Mouse (Mus musculus): ENCODE results near the gene Mb. TPM values are rescaled to one million over a fixed set of nuclear protein-coding genes. Genes with fewer than 3 reads are reported as not detected.

Mb gene
- polyA plus RNA-seq, 1 experiment from 2014 or later: 0.60 TPM

DNA sequence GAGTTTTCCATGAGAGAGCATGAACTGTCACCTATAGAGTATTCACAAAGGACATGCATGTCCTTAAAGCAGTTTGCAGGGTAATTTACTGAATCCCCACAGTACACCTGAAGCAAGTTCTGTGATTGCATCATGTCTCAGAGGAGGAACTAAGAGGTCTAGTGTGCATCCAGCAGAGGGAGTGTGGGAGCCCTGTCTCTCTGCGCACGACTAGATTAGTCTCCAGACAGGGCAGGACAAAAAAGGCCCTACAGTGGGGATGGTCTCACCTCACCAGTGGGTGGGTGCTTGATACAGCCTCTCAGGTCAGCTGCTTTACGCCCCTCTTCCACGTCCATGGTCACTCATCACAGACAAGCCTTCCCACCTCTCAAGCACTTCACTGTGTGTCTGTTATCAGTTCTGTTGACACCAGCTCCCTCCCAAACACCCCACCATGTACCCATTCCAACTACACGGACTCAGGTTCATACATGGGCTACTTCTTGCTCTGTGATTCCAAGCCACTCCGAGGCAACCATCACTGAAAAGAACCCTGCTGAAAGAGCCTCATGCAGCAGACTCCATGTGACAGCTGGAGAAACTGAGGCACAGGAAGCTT lies 31.6 kb downstream of the Mb start:
- 71% methylated on average over 6 of the region's 6 CpGs for WGBS
- no peak overlapping the region for H3K27ac ChIP-seq
- no peak overlapping the region for H3K4me3 ChIP-seq
- H3K4me1 ChIP-seq: peaks cover 18% of the 10 kb centered on the region
- H3K9me3 ChIP-seq (replicated peaks): no peaks in the 10 kb centered on the region
- H3K27me3 ChIP-seq (ENCODE audit: low read depth, poor library complexity, severe bottlenecking): no peaks in the 10 kb centered on the region
- DNase-seq (ENCODE audit: low spot score): no peak
- no peaks in the 10 kb centered on the region for H3K36me3 ChIP-seq

DNA sequence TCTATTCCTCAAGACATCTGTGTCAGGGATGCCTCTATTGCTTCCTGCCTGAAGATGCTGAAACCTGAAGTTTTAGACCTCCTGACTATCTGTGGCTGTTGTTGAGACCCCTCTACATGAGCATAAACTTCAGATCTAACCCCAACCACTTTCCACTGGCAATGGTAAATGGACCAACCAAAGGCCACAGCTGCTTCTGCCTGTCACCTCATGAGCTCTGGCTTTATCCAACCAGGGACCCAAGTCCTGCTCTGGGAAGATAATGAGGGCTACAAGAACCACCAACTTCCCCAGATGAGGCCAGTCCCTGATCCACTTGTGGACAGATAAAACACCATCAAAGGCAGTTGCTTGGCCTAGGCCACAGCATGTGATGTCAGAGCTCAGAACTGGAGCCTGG lies 32.6 kb downstream of the Mb start:
- Histone ChIP-seq H3K36me3 (no peaks in the 10 kb centered on the region), H3K4me1 (peaks cover 27% of the 10 kb centered on the region), H3K4me3 (no peak overlapping the region), H3K27ac (no peak overlapping the region), H3K27me3 (ENCODE audit: low read depth, poor library complexity, severe bottlenecking) (no peaks in the 10 kb centered on the region), H3K9me3 (replicated peaks) (no peaks in the 10 kb centered on the region)
- DNase-seq (ENCODE audit: low spot score): no peak

DNA sequence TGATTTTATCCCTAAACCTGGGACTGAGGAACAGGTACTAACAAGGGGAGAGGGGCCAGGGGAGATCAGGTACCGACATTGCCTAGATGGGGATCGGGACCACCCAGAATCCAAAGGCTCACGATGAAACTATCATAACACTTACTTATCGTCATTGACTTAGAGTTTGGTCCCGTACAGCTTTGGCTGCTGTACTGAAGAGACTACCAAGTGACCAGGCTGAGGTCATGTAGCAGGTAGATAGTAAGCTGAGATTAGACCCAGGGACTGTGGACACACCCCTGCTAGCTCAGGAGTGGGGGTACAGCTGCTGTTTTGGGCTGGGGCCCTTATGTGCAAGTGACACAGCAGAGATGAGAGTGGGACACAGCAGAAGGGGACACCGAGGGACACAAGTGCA lies 34.0 kb downstream of the Mb start:
- H3K36me3 ChIP-seq: no peaks in the 10 kb centered on the region
- no peaks in the 10 kb centered on the region for H3K9me3 ChIP-seq (replicated peaks)
- DNase-seq (ENCODE audit: low spot score): no peak
- no peaks in the 10 kb centered on the region for H3K27me3 ChIP-seq (ENCODE audit: low read depth, poor library complexity, severe bottlenecking)
- H3K4me1 ChIP-seq: peaks cover 20% of the 10 kb centered on the region
- 93% methylated on average over 6 of the region's 6 CpGs for WGBS
- no peak overlapping the region for H3K27ac ChIP-seq
- no peak overlapping the region for H3K4me3 ChIP-seq

DNA sequence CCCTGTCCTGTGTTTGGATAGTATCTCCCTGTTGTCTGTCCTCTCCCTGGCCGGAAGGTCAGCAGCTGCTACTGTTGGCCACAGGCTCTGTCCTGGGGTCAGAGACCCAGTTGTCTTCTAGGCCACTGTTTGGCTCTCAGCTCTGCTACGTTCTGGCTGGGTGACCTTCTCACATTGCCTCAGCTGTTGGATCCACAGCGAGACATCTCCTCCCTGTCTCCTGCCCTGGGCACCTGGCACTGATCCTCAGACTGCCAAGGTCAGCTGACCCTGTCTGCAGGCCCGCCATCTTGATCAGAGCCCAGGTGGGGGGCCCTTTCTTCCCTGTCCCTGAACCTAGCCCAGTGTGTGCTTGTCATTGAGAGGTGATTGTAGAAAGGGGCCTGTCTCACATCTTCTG lies 35.5 kb downstream of the Mb start:
- peaks cover 20% of the 10 kb centered on the region for H3K4me1 ChIP-seq
- 77% methylated on average over 4 of the region's 4 CpGs for WGBS
- H3K27me3 ChIP-seq (ENCODE audit: low read depth, poor library complexity, severe bottlenecking): no peaks in the 10 kb centered on the region
- no peaks in the 10 kb centered on the region for H3K36me3 ChIP-seq
- DNase-seq (ENCODE audit: low spot score): no peak
- H3K4me3 ChIP-seq: no peak overlapping the region
- H3K27ac ChIP-seq: 0 out of 2 replicates have a peak overlapping the region, but pooled peaks have one; percentile 11
- no peaks in the 10 kb centered on the region for H3K9me3 ChIP-seq (replicated peaks)

DNA sequence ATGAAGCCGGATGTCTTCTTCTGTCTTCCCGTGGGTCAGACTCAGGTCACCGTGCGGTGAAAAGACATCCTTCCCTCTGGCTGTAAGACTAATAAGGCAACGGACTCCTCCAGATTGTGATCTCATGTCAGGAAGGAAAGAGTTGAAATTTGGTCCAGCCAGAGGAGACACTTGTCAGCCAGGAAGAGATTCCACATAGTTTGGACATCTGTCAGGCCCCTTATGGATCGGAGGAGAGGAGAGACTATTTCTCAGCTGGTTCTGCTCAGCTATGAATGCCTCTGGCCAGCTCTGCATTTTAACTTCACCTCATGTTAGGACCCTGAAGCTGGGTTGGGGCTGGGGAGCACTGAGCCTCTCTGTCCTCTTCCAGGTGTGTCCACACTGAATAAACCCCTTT lies 36.0 kb downstream of the Mb start:
- Histone ChIP-seq H3K4me1 (peaks cover 20% of the 10 kb centered on the region), H3K4me3 (no peak overlapping the region), H3K27ac (0 out of 2 replicates have a peak overlapping the region, but pooled peaks have one; percentile 11), H3K9me3 (replicated peaks) (no peaks in the 10 kb centered on the region), H3K36me3 (no peaks in the 10 kb centered on the region), H3K27me3 (ENCODE audit: low read depth, poor library complexity, severe bottlenecking) (no peaks in the 10 kb centered on the region)
- DNase-seq (ENCODE audit: low spot score): no peak
- WGBS: 64% methylated on average over 6 of the region's 6 CpGs

DNA sequence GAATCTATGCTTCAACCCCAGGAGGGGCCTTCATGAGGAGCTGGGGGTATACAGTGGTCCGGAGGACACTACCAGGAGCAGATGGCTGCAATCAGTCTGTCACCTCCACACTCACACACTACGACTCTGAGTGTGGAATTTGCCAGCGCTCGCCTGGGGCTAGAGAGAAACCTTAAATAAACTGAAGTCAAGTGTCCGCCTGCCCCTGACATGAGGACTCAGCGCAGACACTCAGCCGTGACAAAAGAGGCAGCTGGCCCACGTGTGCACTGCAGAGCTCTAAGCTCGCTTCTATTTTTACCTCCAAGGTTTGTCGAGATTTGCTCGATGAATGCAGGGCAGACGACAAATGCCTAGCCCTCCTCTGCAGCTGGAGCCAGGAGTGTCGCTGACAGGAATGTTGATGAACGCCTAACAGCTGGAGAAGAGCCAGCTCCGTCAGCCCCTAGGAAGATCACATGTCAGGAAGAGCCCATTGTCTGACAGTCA lies 36.7 kb downstream of the Mb start:
- Histone ChIP-seq H3K4me3 (no peak overlapping the region), H3K27me3 (ENCODE audit: low read depth, poor library complexity, severe bottlenecking) (no peaks in the 10 kb centered on the region), H3K4me1 (peaks cover 20% of the 10 kb centered on the region), H3K27ac (peak overlapping the region; percentile 57), H3K9me3 (replicated peaks) (no peaks in the 10 kb centered on the region), H3K36me3 (no peaks in the 10 kb centered on the region)
- DNase-seq (ENCODE audit: low spot score): no peak
- 20% methylated on average over 15 of the region's 15 CpGs for WGBS

DNA sequence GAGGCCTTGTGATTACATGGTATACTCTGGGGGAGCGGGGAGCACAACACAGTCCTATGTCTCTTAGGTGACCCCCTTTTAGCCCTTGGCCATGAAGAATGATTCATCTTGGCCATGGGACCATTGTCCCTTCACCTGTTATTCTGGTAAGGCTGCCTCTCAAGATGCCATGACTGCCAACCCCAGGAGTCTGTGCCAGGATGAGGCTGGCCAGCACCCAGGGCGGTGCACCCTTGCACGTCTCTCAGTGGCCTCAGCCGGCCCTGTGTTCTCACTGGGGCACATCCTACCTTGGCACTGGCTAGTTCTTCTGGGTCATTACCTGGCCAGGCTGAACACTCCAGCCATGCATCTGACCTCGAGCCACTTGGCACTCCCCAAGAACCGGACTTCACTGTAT lies 41.6 kb downstream of the Mb start:
- 91% methylated on average over 6 of the region's 6 CpGs for WGBS
- Histone ChIP-seq H3K4me1 (peaks cover 23% of the 10 kb centered on the region), H3K36me3 (no peaks in the 10 kb centered on the region), H3K4me3 (no peak overlapping the region), H3K27me3 (ENCODE audit: low read depth, poor library complexity, severe bottlenecking) (no peaks in the 10 kb centered on the region), H3K27ac (no peak overlapping the region), H3K9me3 (replicated peaks) (no peaks in the 10 kb centered on the region)
- DNase-seq (ENCODE audit: low spot score): no peak

DNA sequence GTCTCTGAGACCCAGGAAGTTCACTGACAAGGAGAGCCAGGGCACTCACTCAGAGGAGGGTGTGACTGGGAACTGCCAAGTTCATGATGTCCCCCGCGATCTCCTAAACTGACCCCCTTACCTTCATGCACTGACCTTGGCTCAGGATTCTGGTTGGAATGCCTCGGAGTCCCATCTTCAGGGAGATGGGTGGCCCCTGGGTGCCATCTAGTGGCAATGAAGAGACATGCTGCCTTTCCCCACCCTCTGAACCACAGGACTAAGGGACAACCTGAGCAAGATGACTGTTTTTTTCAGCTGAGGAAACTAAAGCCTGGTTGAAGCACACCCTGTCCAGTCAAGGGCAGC lies 46.6 kb downstream of the Mb start:
- Histone ChIP-seq H3K36me3 (no peaks in the 10 kb centered on the region), H3K9me3 (replicated peaks) (no peaks in the 10 kb centered on the region; the same call in 1 of the 2 replicates), H3K4me1 (peaks cover 14% of the 10 kb centered on the region), H3K27ac (no peak overlapping the region), H3K27me3 (ENCODE audit: low read depth, poor library complexity, severe bottlenecking) (peaks cover 10% of the 10 kb centered on the region; the same call in 1 of the 2 replicates), H3K4me3 (no peak overlapping the region)
- DNase-seq (ENCODE audit: low spot score): peak; percentile 55
- 25% methylated on average over 3 of the region's 3 CpGs for WGBS

DNA sequence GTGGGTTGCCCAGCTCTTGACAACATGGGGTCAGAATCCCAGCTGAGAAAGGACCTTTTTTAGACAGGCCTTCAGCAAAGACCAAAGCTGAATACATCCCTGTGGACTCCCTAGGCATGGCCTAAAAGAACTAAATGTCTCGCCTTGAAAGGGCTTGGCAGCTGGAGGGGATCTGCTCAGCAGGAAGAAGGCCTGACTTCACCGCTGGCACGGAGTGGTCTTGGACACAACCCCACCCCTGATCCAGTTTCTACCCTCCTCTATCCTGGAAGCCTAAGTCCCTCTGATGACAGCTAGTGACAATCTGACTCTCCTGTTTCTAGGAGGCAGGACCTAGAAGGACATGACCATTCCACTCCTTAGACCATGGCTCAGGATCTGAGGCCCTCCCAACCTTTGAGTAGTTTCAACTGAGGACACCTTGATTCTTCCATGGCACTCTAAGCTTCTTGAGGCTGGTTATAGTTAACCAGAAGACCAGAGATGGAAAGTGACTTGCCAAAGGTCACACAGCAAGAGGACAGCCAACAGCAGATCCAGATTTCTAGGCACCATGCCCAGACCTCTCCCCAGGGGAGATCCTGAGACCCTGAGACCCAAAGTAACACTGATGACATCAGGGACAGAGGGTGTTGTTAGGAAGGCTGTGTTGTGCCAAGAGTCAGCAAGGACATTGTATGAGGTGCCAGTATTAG lies 47.1 kb downstream of the Mb start:
- Histone ChIP-seq H3K36me3 (no peaks in the 10 kb centered on the region), H3K9me3 (replicated peaks) (no peaks in the 10 kb centered on the region; the same call in 1 of the 2 replicates), H3K27me3 (ENCODE audit: low read depth, poor library complexity, severe bottlenecking) (peaks cover 15% of the 10 kb centered on the region; the same call in 1 of the 2 replicates), H3K4me3 (no peak overlapping the region), H3K27ac (no peak overlapping the region), H3K4me1 (peaks cover 14% of the 10 kb centered on the region)
- DNase-seq (ENCODE audit: low spot score): no peak
- WGBS: 88% methylated on average over 3 of the region's 3 CpGs

DNA sequence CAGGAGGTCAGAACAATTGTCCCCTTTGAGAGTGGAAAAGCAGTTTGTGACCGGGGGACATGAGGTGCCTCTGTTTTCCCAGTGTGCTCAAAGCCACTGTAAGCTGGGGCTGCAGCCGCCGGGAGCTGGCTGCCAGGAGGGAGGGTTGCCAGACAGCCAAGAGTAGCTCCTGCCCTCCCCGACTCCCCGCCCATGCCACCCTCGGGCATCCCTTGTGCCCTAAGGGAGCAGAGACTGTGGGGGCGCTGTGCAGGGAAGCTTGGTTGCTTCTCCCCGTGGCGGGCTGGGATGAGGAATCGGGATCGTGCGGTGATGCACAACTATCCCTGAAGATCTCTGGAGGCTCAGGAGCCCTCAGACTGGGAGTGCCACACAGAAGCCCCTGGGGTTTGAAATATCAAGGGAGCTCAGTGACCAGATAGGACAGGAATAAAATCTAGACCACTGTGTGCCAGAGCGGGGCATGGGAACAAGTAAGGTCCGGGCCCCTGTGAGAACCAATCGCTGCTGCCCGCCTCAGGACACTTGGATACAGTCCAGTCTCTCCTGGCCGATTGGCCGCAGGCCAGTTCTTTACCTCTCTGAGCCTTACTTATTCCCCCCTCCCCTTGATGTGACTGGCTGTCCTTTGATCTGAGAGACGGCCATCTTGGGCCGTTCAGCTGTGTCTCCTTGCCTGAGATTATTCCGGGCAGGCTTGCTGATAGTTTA lies 51.4 kb downstream of the Mb start:
- Histone ChIP-seq H3K36me3 (no peaks in the 10 kb centered on the region), H3K4me3 (no peak overlapping the region), H3K27me3 (ENCODE audit: low read depth, poor library complexity, severe bottlenecking) (peaks cover 22% of the 10 kb centered on the region; the same call in 1 of the 2 replicates), H3K9me3 (replicated peaks) (no peaks in the 10 kb centered on the region; the same call in 1 of the 2 replicates), H3K27ac (no peak overlapping the region), H3K4me1 (no peaks in the 10 kb centered on the region)
- WGBS: 57% methylated on average over 21 of the region's 21 CpGs
- DNase-seq (ENCODE audit: low spot score): no peak

DNA sequence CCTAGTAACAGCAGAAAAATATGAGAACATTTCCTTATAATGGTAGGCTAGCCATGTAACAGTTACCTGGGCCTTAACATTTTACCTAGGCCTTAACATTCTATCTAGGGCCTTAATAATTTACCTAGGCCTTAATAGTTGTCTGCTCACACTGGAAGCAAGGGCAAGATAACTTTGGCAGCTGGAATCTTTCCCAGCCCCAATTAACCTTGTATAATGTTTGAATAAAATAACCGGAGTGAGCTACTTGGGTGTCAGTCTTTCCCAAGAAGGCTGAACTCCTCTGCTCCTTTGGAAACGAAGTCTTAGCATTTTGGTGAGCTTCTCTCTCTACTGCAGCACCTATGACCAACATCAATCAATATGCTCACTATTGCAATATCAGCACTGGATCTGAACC lies 52.4 kb downstream of the Mb start:
- H3K27me3 ChIP-seq (ENCODE audit: low read depth, poor library complexity, severe bottlenecking): peaks cover 22% of the 10 kb centered on the region; the same call in 1 of the 2 replicates
- no peak overlapping the region for H3K4me3 ChIP-seq
- no peaks in the 10 kb centered on the region for H3K36me3 ChIP-seq
- WGBS: 86% methylated on average over 2 of the region's 2 CpGs
- DNase-seq (ENCODE audit: low spot score): no peak
- no peak overlapping the region for H3K27ac ChIP-seq
- no peaks in the 10 kb centered on the region; the same call in 1 of the 2 replicates for H3K9me3 ChIP-seq (replicated peaks)
- no peaks in the 10 kb centered on the region for H3K4me1 ChIP-seq

DNA sequence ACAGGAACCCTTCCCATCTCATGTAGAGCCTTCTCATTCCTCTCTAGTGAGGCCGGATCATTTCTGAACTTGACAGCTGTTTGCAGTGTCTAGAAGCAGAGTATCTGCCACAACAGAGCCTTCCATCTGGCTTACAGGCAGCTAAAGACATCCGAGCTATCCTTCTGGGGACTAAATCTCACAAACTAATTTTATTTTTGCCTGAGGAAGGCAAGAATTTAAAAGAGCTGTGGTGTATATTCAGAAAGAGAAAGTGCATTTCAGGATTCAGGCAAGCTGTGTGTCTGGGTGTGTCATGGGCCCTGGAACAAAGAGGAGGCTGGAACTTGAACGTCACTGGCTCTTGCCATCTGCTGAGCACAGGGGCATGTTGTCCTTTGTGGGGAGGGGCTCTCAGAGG lies 56.1 kb downstream of the Mb start:
- 87% methylated on average over 3 of the region's 3 CpGs for WGBS
- Histone ChIP-seq H3K4me3 (no peak overlapping the region), H3K36me3 (no peaks in the 10 kb centered on the region), H3K27ac (no peak overlapping the region), H3K4me1 (no peaks in the 10 kb centered on the region), H3K9me3 (replicated peaks) (no peaks in the 10 kb centered on the region), H3K27me3 (ENCODE audit: low read depth, poor library complexity, severe bottlenecking) (peaks cover 17% of the 10 kb centered on the region; the same call in 1 of the 2 replicates)
- no peak for DNase-seq (ENCODE audit: low spot score)

DNA sequence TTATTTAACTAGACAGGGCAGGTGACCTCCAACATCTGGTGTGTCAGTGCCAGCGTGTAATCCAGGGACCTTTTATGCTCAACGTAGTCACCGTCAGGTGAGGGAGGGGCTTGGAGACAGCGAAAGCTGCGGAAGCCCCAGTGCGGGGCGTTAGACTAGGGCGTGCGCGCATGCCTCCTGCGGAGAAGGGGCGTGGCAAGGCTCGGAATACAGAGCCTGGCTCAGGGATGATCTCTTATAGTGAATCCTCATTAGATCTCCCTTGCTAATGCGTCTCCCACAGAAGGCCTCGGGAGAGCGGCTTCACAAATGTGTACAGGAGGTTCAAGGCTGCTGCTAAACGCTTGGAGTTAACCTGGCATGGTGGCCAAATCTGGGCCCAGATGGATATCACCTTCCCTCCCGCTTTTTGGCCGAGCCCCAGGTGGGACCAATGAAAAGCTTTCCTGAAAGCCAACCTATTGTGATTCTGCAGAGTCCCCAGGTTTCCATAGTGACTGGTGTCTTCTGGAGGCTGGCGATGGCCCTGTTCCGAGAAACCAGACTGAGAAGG lies 62.9 kb downstream of the Mb start:
- Histone ChIP-seq H3K9me3 (replicated peaks) (no peaks in the 10 kb centered on the region), H3K36me3 (no peaks in the 10 kb centered on the region), H3K4me1 (peaks cover 8% of the 10 kb centered on the region), H3K27ac (no peak overlapping the region), H3K27me3 (ENCODE audit: low read depth, poor library complexity, severe bottlenecking) (peaks cover 32% of the 10 kb centered on the region), H3K4me3 (peak overlapping the region; percentile 51)
- peak; percentile 50 for DNase-seq (ENCODE audit: low spot score)
- WGBS: 5% methylated on average over 21 of the region's 21 CpGs

Data from limb, embryonic 10.5 days (tissue).